Mouse (Mus musculus) heart, adult 2 months (tissue): ENCODE data around the gene Eln.

Experiments
- CTCF ChIP-seq: fragments of 200-600 bp; IDR thresholded peaks from 2 replicates; pipeline ENCODE4 v1.8.1; 2022; ENCODE audit warnings: antibody characterized with exemption, mild to moderate bottlenecking, moderate library complexity
- EP300 ChIP-seq: fragments of 200-500 bp; IDR thresholded peaks from 2 replicates; pipeline ENCODE4 v1.6.1; 2011; ENCODE audit warnings: low read depth, low read length, control low read depth; ENCODE audit not compliant: insufficient read depth
- POLR2A ChIP-seq: fragments of 200-500 bp; IDR thresholded peaks from 2 replicates; pipeline ENCODE4 v1.6.1; 2011; ENCODE audit warnings: mild to moderate bottlenecking, low read depth, low read length, control low read depth; ENCODE audit not compliant: insufficient read depth

DNA sequence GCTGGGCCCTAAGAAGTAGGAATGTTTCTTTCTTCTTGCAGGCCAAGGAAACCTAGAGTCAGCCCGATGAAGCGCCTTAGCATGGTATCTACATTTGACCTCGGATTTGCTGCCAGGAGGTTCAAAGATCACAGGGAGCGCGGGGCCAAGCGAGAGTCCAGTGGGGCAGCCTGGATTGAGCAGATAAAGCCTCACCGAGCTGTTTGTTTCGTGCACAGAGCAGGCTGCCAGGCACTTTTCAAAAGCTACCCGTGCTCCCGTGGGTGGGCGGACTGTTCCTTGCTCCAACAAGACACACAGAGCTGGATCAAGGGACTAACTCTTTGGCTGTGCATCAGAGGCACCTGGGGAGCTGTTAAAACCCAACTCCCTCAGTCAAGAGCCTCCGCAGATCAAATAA lies 3.1 kb downstream of the Eln start:
- TF ChIP-seq EP300 = no peak
- TF ChIP-seq CTCF = no peak
- no peak for TF ChIP-seq POLR2A
